Mouse (Mus musculus): ENCODE results near the gene Bcl3.

The Bcl3 gene

GRCm38 (mm10) chr7:19822604-19823058 lies at the start of gene Bcl3:
Gene Bcl3, minus strand, starts transcription at chr7:19822770.
- no peak for DNase-seq (ENCODE audit: low read depth, low spot score)

- no peak for DNase-seq (ENCODE audit: low read depth, low spot score)
These were observed 49.5 kb upstream of the Bcl3 start for GRCm38 (mm10) chr7:19871943-19872601.

- no peak for DNase-seq (ENCODE audit: low read depth, low spot score)
These were observed 48.6 kb upstream of the Bcl3 start for GRCm38 (mm10) chr7:19871137-19871621.

GRCm38 (mm10) chr7:19867751-19868399 lies 45.3 kb upstream of the Bcl3 start:
- no peak for DNase-seq (ENCODE audit: low read depth, low spot score)

GRCm38 (mm10) chr7:19866490-19866889 lies 43.9 kb upstream of the Bcl3 start:
- DNase-seq (ENCODE audit: low read depth, low spot score): no peak

- DNase-seq (ENCODE audit: low read depth, low spot score): no peak
These were observed 42.9 kb upstream of the Bcl3 start for GRCm38 (mm10) chr7:19865246-19866036.

- no peak for DNase-seq (ENCODE audit: low read depth, low spot score)
These were observed 41.7 kb upstream of the Bcl3 start for GRCm38 (mm10) chr7:19864241-19864640.

GRCm38 (mm10) chr7:19861199-19861598 lies 38.6 kb upstream of the Bcl3 start, which contains the start of gene Ceacam16:
Gene Ceacam16, minus strand, starts transcription at chr7:19861299.
- no peak for DNase-seq (ENCODE audit: low read depth, low spot score)

- DNase-seq (ENCODE audit: low read depth, low spot score): no peak
These were observed 37.2 kb upstream of the Bcl3 start for GRCm38 (mm10) chr7:19859740-19860139.

GRCm38 (mm10) chr7:19856283-19856682 lies 33.7 kb upstream of the Bcl3 start:
- no peak for DNase-seq (ENCODE audit: low read depth, low spot score)

- no peak for DNase-seq (ENCODE audit: low read depth, low spot score)
These were observed 33.1 kb upstream of the Bcl3 start for GRCm38 (mm10) chr7:19855663-19856062.

- DNase-seq (ENCODE audit: low read depth, low spot score): no peak
These were observed 31.0 kb upstream of the Bcl3 start for GRCm38 (mm10) chr7:19853526-19853925.

GRCm38 (mm10) chr7:19851858-19852570 lies 29.4 kb upstream of the Bcl3 start, which contains the start of gene Gm19345:
Gene Gm19345, plus strand, starts transcription at chr7:19852003.
- DNase-seq (ENCODE audit: low read depth, low spot score): no peak

- DNase-seq (ENCODE audit: low read depth, low spot score): no peak
These were observed 22.1 kb upstream of the Bcl3 start for GRCm38 (mm10) chr7:19844521-19845171.

- no peak for DNase-seq (ENCODE audit: low read depth, low spot score)
These were observed 21.0 kb upstream of the Bcl3 start for GRCm38 (mm10) chr7:19843561-19843960.

GRCm38 (mm10) chr7:19842885-19843504 lies 20.4 kb upstream of the Bcl3 start:
- DNase-seq (ENCODE audit: low read depth, low spot score): no peak

GRCm38 (mm10) chr7:19841686-19842413 lies 19.3 kb upstream of the Bcl3 start:
- DNase-seq (ENCODE audit: low read depth, low spot score): no peak

GRCm38 (mm10) chr7:19840936-19841335 lies 18.4 kb upstream of the Bcl3 start:
- no peak for DNase-seq (ENCODE audit: low read depth, low spot score)

- DNase-seq (ENCODE audit: low read depth, low spot score): no peak
These were observed 17.8 kb upstream of the Bcl3 start for GRCm38 (mm10) chr7:19840371-19840770.

GRCm38 (mm10) chr7:19836843-19837242 lies 14.3 kb upstream of the Bcl3 start:
- no peak for DNase-seq (ENCODE audit: low read depth, low spot score)

Measured in brain, embryonic 18.5 days (tissue).